Mouse (Mus musculus): Measurements from ENCODE around the gene Vwf.

Vwf gene

DNA sequence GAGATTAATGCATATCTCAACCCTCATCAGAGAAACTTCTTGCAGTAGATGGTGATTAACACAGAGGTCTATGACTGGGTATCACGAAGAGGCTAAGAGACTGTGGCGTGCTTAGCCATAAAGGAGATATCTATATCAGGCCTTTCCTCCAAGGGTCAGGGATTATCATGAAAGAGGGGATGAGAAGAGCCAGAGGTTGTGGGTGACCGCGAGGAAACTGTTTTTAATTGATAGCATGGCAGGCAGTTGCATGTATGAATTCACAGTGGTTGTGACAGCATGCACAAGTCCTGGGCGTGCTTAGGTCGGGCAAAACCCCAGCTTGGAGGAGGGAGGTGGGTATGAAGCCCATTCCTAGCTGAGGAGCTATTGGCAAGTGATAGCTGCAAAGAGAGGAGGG is 5.3 kb upstream of the Vwf start:
- no peak for DNase-seq (ENCODE audit: low spot score)

- DNase-seq (ENCODE audit: low spot score), result no peak
These were observed 1.8 kb downstream of the Vwf start for GRCm38 (mm10) chr6:125548406-125548805.

DNA sequence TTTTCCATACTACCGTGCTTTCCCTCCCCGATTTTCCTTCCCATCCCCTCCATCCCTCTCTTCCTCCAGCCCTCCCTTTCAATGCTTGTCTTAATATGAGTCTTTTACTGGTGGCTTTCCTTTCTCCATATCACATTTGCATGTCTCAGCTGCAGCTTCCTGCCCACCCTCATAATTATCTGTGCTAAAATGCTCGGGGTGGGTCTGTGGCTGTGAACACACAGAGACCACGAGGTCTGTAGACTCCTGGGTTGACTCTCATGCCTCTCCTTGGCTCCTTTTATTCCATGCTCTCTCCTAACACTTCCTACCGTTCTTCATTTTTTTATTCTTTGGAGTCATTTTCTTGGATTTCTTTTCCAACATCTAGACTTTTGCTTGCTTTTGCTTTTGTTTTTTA is 3.6 kb downstream of the Vwf start:
- no peak for DNase-seq (ENCODE audit: low spot score)

DNA sequence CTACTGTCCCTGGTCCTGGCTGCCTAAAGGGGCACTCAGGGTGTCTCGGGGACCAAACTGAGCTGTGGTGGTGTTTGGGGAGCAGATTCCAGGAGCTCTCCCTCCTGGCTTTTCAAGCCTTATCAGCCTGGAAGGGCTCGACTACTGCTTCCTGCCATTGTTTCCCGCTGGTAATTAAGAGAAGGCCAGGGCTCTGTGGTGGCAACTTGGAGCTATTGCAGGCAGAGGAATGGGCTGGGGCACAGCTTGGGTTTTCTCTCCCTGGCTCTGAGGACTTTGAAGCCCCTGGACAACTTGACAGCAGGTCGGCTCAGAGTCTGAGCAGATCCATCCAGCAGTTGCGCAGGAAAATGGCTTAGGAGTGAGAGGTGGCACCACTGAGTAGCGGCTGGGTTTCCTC is 6.2 kb downstream of the Vwf start:
- no peak for DNase-seq (ENCODE audit: low spot score)

DNA sequence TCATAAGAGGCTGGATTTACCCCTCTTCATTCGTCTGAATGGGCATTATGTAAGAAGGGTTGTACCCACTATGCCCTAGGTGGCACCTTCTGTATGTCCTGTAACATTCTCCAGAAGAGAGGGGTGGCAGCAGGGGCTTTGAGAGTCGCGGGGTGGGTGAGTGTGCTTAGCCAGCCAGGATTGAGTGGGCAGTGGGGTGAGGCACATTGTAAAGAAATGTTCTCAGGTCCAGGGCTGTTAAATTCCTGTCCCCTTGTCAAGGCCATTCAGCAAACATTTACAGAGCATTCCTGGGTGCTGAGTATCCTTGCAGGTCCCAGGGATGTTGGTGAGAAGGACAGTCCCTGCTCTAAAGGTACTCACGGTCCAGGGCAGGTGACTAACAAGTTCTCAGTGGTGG is 7.0 kb downstream of the Vwf start:
- DNase-seq (ENCODE audit: low spot score), result no peak

GRCm38 (mm10) chr6:125558831-125559230 is 12.3 kb downstream of the Vwf start:
- DNase-seq (ENCODE audit: low spot score), result no peak

DNA sequence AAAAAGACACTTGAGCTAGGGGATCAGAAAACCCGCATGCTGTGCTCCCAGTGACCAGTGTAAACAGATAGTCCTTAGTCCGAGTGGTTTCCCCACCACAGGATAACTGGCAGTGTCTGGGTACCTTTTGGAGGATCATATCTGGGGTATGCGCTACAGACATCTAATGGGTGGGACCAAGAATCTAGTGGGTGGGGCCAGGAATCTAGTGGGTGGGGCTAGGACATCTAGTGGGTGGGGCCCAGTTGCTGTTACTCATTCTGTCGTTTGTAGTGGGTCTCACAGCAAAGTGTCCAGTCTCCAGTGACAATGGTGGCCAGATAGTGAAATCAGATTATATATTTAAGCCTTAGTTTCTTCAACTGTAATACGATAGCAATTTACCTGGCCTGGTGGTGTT is 14.5 kb downstream of the Vwf start:
- DNase-seq (ENCODE audit: low spot score), result no peak

DNA sequence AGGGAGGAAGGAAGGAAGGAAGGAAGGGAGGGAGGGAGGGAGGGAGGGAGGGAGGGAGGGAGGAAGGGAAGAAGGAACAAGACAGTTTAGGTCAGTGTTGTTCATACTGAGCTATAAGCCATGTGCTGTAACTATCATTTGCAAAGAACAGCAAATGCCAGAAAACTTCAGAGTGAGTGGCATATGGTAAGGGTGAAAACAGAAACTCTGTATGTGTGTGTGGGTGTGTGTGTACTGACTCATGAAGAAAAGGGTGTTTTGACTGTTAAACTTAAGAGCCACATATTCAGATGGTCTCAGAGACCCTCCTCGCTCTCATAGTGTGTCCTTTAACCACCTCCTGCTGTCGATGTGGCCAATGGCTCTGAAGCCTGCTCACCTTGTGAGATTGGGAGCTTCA is 14.9 kb downstream of the Vwf start:
- no peak for DNase-seq (ENCODE audit: low spot score)

- DNase-seq (ENCODE audit: low spot score), result no peak
These were observed 18.3 kb downstream of the Vwf start for GRCm38 (mm10) chr6:125564812-125565281.

- no peak for DNase-seq (ENCODE audit: low spot score)
These were observed 18.8 kb downstream of the Vwf start for GRCm38 (mm10) chr6:125565326-125565725.

DNA sequence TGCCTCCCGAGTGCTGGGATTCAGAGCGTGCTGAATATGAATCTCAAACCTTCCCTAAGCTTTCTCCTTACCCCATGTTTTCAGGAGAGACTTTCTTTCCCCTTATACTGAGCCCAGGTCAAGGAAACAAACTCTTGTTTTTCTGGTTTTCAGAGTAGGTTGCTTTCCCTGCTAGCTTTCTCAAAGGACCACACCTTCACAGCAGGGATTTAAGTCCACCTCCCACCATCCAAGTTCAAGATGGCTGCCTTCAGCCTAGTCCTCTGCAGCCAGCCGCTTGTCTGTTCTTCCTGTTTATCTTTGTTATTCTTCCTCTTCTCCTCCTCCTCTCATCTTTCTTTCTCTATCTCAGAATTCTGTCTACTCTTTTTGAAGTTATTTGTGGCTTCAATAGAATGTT is 20.1 kb downstream of the Vwf start:
- DNase-seq (ENCODE audit: low spot score), result no peak

- DNase-seq (ENCODE audit: low spot score), result no peak
These were observed 21.8 kb downstream of the Vwf start for GRCm38 (mm10) chr6:125568381-125568780.

DNA sequence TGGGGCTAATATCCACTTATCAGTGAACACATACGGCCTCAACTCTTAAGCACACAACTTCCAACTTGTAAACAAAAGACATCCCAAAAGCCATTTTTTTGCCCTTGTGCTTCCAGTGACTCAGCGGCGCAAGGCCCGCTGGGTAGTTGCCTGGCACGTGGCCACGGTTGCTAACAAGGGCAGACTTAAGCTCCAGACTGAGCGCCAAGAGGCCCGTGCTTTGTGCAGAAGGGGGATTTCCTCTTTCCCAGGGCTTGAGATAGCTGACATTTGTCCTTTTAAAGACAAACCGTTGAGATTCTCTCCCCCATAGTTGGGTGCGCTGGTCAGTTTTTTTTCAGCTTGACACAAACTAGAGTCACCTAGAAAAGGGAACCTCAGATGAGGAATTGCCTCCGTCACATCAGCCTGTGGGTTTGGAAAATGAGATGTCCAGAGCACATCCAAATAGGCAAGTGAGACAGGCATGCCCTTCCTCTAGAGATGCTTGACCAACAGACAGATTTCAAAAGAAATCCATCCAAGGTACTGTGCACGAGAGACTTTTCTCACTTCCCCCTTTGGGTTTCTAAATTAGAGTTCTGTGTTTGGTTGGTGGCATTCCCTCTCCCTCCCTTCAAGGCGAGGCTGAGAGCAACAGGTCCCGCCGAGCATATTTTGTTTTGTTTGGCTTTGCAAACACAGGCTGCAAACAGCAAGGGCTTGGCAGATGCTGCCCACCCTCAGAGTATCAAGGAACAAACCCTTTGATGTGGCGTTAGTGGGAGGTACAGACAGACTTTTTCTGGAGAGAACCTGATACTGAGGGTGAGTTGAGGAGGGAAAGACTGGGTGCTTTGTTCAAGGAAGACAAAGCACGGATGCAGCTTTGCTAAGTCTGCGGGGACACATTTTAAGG is 26.0 kb downstream of the Vwf start:
- DNase-seq (ENCODE audit: low spot score), result peak; percentile 82

DNA sequence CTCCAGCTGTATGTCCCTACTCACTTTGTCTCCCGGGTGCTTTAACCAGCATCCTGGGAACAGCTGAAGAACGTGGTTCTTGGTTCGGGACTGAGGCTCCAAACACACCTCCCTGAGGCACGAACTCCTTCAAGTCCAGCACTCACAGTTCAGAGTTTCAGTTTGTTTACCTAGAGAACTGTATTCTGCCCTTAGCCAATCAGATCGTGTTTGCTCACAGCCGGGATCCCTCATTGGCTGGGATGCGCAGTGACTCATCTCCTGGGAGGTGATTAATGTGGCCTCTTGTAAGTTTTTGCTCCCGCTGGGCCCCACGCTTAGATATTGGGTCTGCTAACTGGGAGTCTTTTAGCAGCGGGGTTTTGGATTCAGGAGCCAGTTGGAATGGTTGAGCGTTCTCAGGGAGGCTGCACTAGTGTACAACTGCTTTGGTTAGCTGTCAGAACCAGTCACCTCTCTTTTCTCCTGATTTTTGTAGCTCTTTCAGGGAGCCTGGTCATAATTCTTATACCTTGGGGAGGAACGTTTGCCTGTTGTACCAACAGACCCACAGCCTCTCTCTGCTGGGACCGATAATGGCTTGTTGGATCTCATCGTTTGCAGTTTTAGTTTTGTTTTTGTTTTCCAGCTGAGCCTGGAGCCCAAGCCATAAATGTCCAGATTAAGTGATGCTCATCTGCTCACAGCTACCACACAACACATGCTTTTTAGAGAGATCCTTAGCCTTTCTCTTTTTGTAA is 26.8 kb downstream of the Vwf start:
- peak; percentile 76 for DNase-seq (ENCODE audit: low spot score)

DNA sequence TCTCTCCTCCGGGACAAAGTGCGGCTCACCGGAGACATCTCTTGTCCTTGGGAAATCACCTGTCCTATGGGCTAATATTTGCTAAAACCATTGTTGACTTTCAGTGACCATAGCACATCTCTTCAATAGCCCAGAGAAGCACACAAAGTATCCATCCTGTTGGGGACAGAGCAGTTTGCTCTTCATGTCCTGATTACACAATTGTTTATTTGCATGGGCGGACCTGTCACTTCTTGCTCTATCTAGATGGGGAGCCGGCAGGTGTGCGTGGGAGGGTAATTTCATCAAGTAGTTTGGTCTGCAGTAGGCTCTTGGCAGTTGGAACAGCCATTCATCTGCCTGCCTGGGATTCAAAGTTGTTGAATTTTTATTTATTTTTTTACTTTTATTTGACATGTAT is 28.5 kb downstream of the Vwf start:
- DNase-seq (ENCODE audit: low spot score), result no peak

- DNase-seq (ENCODE audit: low spot score), result no peak
These were observed 30.7 kb downstream of the Vwf start for GRCm38 (mm10) chr6:125577301-125577700.

DNA sequence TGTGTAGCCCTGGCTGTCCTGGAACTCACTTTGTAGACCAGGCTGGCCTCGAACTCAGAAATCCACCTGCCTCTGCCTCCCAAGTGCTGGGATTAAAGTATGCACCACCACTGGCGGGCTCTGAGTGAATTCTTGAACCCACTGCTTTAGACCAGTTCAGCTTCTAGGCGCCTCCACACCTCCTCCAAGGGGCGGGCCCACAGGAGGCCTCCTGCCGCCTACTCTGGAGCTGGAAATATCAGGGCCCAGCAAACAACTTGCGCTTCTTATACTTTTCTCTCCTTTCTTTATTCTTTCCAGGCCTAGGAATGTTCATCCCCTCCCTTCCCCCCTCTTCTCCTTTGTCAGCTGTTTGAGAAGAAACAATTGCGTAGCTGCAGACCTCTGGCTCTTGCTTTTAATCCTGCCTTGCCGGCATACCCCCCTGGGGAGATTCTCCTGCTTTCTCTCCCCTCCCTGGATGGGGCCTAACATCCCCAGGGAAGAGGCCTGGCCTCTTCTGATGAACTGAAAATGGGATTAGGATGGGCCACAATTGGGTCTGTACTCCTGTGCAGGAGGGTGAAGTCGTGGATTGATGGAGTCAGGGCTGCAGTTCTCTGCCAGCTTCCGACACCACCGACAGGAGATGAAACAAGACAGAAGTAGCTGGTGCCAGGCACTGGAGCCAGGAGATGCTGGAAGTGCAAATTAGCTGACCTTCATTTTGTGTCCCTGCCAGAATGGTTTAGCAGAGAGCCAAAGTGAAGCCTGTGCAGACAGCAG is 31.5 kb downstream of the Vwf start:
- no peak for DNase-seq (ENCODE audit: low spot score)

GRCm38 (mm10) chr6:125578647-125579011 is 32.1 kb downstream of the Vwf start:
- DNase-seq (ENCODE audit: low spot score), result no peak

GRCm38 (mm10) chr6:125579864-125580263 is 33.3 kb downstream of the Vwf start:
- DNase-seq (ENCODE audit: low spot score), result no peak

- no peak for DNase-seq (ENCODE audit: low spot score)
These were observed 37.1 kb downstream of the Vwf start for GRCm38 (mm10) chr6:125583666-125584065.

DNA sequence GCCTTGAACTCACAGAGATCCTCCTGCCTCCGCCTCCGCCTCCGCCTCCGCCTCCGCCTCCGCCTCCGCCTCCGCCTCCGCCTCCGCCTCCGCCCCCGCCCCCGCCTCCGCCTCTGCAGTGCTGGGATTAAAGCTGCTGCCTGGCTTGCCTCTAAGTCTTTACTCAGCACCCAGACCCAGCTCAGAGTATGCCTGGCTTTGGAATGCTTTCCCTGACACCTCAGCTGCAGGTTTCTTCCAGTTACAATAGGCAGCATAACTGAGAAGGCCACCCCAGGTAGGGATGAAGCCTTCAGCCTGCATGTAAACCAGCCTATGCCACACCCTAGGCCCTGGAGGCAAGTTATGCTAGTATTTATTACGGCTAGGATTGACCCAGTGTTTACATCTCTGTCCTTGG is 37.7 kb downstream of the Vwf start:
- DNase-seq (ENCODE audit: low spot score), result no peak

DNA sequence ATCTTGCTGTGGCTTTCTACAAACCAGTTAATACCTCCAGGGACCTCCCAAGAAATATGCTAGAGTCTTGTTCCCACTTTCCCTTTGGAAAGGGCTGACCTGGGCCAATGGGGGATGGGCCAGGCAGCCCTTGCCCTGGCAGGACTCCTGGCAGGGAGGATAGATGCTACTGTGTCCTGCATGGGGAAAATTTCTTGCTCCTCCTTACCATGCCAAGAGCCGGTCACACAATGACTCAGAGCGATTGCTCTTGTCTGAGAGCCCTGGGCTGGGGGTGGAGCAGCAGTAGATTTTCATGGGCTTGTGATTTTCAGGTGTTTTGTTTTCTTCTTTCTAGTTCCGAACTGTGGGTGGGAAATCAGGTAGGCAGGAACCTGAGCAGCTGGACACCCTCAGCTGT is 39.0 kb downstream of the Vwf start:
- DNase-seq (ENCODE audit: low spot score), result peak; percentile 31
